14 mouse cellular contexts compared by ENCODE assay signal in the genomic region with DNA sequence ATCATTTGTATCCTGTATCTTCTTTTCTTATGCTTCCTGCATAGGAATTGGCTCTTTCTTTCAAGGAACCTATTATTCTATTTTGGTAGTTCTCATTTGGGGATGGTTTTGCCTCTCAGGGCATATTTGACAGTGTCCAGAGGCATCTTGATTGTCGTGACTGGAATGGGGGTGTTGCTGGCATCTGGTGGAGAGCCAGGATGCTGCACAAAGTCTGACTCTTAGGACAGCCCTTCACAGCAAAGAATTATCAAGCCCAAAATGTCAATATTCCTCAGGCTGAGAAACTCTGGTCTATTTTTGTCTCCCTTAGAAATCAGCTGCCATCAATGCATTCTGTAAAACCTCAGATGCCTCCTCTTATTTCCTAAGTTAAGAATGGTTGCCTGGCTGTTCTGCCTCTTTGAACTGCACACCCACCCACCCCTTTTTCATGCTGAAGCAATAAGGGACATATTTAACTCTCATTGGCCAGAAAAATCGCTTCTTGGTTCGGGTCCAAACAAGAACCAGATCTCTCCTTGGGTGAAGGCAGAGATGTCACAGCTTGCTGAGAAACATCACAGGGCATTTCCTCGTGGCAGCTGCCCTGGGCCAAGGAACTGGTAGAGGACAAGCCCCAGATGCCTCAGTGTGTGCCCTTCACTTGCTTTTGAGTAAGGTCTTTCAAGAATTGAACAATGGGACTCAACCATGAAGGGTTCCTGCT.
DNase-seq lines count a peak whose midpoint lies in the region; ATAC-seq and TF ChIP-seq lines count a peak whose summit lies in the region.
"Had no signal": no experiment of that assay in that cellular context is flagged by ENCODE, and none has a peak within 500 bp of the region (broad histone marks: within the 10 kb centered on the region; RNA-seq: fewer than 3 reads in every experiment).

No protein-coding gene starts in this region.

- WGBS in heart, embryonic 16.5 days = 51% methylated on average over 4 of the region's 4 CpGs
- 77% methylated on average over 4 of the region's 4 CpGs for WGBS in midbrain, postnatal 0 days
- WGBS in midbrain, embryonic 15.5 days = 84% methylated on average over 4 of the region's 4 CpGs
- 85% methylated on average over 4 of the region's 4 CpGs for WGBS in kidney, adult 2 months

- H3K9ac ChIP-seq in heart, embryonic 16.5 days (ENCODE audit: low read length) = no peak overlapping the region
- H3K9ac ChIP-seq in midbrain, postnatal 0 days (replicated peaks; ENCODE audit: low read length, poor library complexity, severe bottlenecking) = no peak overlapping the region
- H3K9ac ChIP-seq in midbrain, embryonic 15.5 days = no peak overlapping the region
- H3K9ac ChIP-seq: neural tube, embryonic 12.5 days had no signal

- peak; percentile 26 to 31 for DNase-seq in cerebellum, postnatal 10 days
- no peak for DNase-seq in cerebellum, postnatal 25 days
- DNase-seq in heart, postnatal 4 days = no peak
- DNase-seq in midbrain, postnatal 0 days (ENCODE audit: low spot score) = no peak
- DNase-seq in kidney, adult 2 months = no peak
- DNase-seq: adrenal gland, postnatal 25 days; cerebellum, adult 9-10 months; embryo, embryonic 11 days; kidney, postnatal 10 days had no signal

- no peak overlapping the region for H3K4me3 ChIP-seq in heart, embryonic 16.5 days (ENCODE audit: low read length)
- no peak overlapping the region for H3K4me3 ChIP-seq in midbrain, postnatal 0 days (ENCODE audit: low read depth, low read length)
- H3K4me3 ChIP-seq in midbrain, embryonic 15.5 days = no peak overlapping the region
- no peak overlapping the region for H3K4me3 ChIP-seq in kidney, adult 2 months (ENCODE audit: insufficient read depth, low read depth, low read length)
- H3K4me3 ChIP-seq: erythroblast, embryonic 14.5 days; neural tube, embryonic 12.5 days had no signal

- H3K4me2 ChIP-seq in heart, embryonic 16.5 days (ENCODE audit: low read depth, low read length) = no peak overlapping the region
- H3K4me2 ChIP-seq in midbrain, postnatal 0 days (ENCODE audit: low read depth, low read length, poor library complexity, severe bottlenecking) = no peak overlapping the region
- no peak overlapping the region for H3K4me2 ChIP-seq in midbrain, embryonic 15.5 days
- H3K4me2 ChIP-seq: neural tube, embryonic 12.5 days had no signal

- no peak for ATAC-seq in heart, embryonic 16.5 days (replicated peaks; ENCODE audit: extremely low read depth, insufficient read depth, low FRiP score)
- no peak for ATAC-seq in midbrain, postnatal 0 days (ENCODE audit: low FRiP score)
- ATAC-seq in midbrain, embryonic 15.5 days (replicated peaks) = no peak
- no peak for ATAC-seq in granulocyte monocyte progenitor cell, adult 5-6 weeks (replicated peaks; ENCODE audit: poor library complexity, severe bottlenecking)

- H3K36me3 ChIP-seq in heart, embryonic 16.5 days (ENCODE audit: control insufficient read depth, insufficient read depth) = no peaks in the 10 kb centered on the region
- no peaks in the 10 kb centered on the region for H3K36me3 ChIP-seq in midbrain, postnatal 0 days (ENCODE audit: insufficient read depth, low read length)
- H3K36me3 ChIP-seq in midbrain, embryonic 15.5 days (replicated peaks) = no peaks in the 10 kb centered on the region
- H3K36me3 ChIP-seq in kidney, adult 2 months (ENCODE audit: control insufficient read depth, insufficient read depth, low read length) = no peaks in the 10 kb centered on the region
- H3K36me3 ChIP-seq: neural tube, embryonic 12.5 days had no signal

- H3K27ac ChIP-seq in heart, embryonic 16.5 days (ENCODE audit: low read length) = peak overlapping the region; percentile 5; the same call in 1 of the 2 replicates
- H3K27ac ChIP-seq in midbrain, postnatal 0 days (ENCODE audit: low read depth, low read length) = no peak overlapping the region
- no peak overlapping the region for H3K27ac ChIP-seq in midbrain, embryonic 15.5 days
- no peak overlapping the region for H3K27ac ChIP-seq in kidney, adult 2 months (ENCODE audit: insufficient read depth, low read depth, low read length)
- H3K27ac ChIP-seq: neural tube, embryonic 12.5 days had no signal

- TF ChIP-seq POLR2A in kidney, adult 2 months (IDR thresholded peaks at IDR 0.05; ENCODE audit: low read depth, low read length) = no peak

- no peaks in the 10 kb centered on the region for H3K27me3 ChIP-seq in heart, embryonic 16.5 days (ENCODE audit: control insufficient read depth, insufficient read depth, low read length)
- H3K27me3 ChIP-seq in midbrain, postnatal 0 days (ENCODE audit: insufficient read depth, low read length) = no peaks in the 10 kb centered on the region
- H3K27me3 ChIP-seq in midbrain, embryonic 15.5 days (replicated peaks) = no peaks in the 10 kb centered on the region
- no peaks in the 10 kb centered on the region for H3K27me3 ChIP-seq in kidney, adult 2 months (replicated peaks; ENCODE audit: control insufficient read depth, insufficient read depth, low read length)
- H3K27me3 ChIP-seq: neural tube, embryonic 12.5 days had no signal

- TF ChIP-seq CTCF in midbrain, postnatal 0 days (IDR thresholded peaks at IDR 0.05) = peak; percentile 46
- no peak for TF ChIP-seq CTCF in kidney, adult 2 months (conservative IDR thresholded peaks at IDR 0.05; ENCODE audit: insufficient read depth, insufficient read length, low read depth, low read length)

- no peaks in the 10 kb centered on the region for H3K9me3 ChIP-seq in heart, embryonic 16.5 days (replicated peaks; ENCODE audit: control insufficient read depth, low read length)
- no peaks in the 10 kb centered on the region for H3K9me3 ChIP-seq in midbrain, postnatal 0 days (ENCODE audit: low read length)
- no peaks in the 10 kb centered on the region for H3K9me3 ChIP-seq in midbrain, embryonic 15.5 days
- H3K9me3 ChIP-seq: neural tube, embryonic 12.5 days had no signal

- peaks cover 22% of the 10 kb centered on the region for H3K4me1 ChIP-seq in heart, embryonic 16.5 days (ENCODE audit: control insufficient read depth, insufficient read depth, low read length)
- no peaks in the 10 kb centered on the region for H3K4me1 ChIP-seq in midbrain, postnatal 0 days (ENCODE audit: insufficient read depth, low read length)
- H3K4me1 ChIP-seq in midbrain, embryonic 15.5 days = no peaks in the 10 kb centered on the region
- no peaks in the 10 kb centered on the region for H3K4me1 ChIP-seq in kidney, adult 2 months (ENCODE audit: control insufficient read depth, insufficient read depth, low read length)

Comparison
In these comparisons a context has a peak if more than half of its experiments do, and no peak if none do; other contexts are left out.
1. DNase-seq: peak in cerebellum, postnatal 10 days (2 of 2); none in cerebellum, postnatal 25 days (0 of 2), heart, postnatal 4 days (single experiment), midbrain, postnatal 0 days (single experiment) and kidney, adult 2 months (single experiment).